Mouse (Mus musculus): ENCODE measurements around the gene Wdtc1.

Wdtc1 gene

DNA sequence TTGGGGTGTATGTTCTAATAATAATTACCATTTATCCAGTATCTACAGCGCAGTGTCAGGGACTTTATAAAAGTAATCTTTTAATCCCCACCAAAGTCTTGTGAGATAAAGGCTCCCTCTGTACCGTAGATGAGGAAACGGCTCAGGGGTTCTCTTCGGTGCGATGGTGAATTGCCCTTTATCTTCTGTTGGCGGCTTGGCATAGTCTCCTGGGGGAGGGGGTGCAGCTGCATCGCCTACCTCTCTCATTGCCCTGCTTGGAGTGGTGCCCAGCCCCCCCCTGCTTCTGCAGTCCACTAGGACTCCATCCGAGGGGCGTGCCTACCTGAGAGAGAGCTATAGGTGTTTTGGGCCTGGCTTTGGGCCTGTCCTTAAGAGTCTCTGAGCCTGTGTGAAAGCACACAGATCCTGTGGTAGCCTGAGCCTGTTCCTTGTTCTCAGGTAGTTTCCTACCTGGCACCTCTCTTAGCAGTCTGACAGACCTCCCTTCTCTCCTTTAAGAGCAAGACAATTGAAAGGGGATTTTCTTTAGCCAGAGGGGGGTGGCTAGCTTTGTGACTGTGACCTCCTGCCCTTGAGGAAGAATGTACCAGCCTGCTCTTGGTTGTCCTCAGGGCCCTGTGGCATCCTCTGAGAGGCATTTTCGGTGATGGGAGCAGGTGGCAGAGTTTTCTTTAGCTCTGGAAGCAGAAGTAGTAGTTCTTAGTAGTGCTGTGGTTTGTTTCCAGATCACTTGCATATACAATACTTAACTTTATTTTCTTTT lies 22.7 kb upstream of the Wdtc1 start:
- DNase-seq (ENCODE audit: low spot score) = no peak

DNA sequence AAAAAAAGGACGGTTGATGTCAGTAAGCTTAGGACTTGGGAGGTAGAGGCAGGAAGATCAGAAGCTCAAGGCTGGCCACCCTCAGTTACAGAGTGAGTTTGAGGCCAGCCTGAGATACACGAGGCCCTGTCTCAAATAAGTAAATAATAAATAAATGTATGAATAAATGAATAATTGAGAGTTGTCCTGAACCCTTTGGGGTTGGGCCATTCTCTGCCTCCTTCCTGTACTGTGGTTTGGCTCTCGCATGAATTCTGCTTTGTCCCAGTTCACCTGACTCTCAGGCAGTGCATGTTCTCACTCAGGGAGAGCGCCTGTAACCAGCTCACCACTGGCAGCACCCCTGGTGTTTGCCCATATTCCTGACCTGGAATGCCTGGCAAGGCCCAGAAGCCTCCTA lies 20.7 kb upstream of the Wdtc1 start:
- DNase-seq (ENCODE audit: low spot score) = no peak

DNA sequence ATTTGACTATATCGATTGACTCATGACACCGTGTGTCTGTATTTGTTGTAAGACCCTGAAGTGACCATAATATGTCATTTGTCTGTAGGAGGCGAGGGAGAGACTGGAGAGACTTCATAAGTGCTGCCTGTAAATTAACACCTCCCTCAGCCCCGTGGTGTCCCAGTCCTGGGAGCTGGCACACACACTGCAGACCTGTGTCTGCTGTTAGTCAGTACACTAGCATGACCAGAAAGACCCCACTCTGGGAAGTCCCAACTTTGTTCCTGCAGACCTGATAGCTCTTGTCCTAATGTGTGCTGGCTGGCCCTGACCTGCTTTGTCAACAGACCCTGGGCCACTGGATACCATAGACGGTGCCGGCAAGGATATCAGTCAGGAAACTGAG lies 19.0 kb upstream of the Wdtc1 start:
- DNase-seq (ENCODE audit: low spot score) = no peak

DNA sequence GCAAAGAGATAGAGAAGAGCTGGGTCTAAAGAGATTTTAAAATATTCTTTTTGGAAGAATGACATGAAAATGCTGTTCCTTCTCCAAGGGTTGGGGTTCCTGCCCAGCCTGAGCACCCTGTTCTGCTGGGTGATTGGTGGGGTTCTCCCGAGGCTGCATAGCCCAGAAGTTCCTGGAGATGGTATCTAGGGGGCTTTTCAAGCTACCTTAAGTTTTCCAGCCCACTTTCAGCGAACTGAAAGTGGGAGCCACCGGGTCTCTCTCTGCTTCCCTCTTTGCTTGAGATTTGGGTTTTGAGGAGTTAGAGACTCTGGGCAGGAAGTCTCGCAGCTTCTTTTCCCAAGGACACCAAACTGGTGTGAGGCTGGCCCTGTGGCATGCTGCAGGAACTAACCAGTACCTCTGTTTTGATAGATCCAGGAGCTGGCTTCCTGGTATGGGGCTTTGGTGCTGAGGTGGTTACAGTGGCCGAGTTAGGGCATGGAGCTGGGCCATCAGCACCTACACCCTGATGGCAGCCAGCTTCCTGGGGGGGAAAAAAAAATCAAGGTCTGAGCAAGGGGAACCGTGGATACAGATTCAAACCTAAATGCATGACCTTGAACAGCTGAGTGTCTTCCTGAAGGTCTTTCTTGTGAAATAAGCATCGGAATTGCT lies 18.5 kb upstream of the Wdtc1 start:
- no peak for DNase-seq (ENCODE audit: low spot score)

DNA sequence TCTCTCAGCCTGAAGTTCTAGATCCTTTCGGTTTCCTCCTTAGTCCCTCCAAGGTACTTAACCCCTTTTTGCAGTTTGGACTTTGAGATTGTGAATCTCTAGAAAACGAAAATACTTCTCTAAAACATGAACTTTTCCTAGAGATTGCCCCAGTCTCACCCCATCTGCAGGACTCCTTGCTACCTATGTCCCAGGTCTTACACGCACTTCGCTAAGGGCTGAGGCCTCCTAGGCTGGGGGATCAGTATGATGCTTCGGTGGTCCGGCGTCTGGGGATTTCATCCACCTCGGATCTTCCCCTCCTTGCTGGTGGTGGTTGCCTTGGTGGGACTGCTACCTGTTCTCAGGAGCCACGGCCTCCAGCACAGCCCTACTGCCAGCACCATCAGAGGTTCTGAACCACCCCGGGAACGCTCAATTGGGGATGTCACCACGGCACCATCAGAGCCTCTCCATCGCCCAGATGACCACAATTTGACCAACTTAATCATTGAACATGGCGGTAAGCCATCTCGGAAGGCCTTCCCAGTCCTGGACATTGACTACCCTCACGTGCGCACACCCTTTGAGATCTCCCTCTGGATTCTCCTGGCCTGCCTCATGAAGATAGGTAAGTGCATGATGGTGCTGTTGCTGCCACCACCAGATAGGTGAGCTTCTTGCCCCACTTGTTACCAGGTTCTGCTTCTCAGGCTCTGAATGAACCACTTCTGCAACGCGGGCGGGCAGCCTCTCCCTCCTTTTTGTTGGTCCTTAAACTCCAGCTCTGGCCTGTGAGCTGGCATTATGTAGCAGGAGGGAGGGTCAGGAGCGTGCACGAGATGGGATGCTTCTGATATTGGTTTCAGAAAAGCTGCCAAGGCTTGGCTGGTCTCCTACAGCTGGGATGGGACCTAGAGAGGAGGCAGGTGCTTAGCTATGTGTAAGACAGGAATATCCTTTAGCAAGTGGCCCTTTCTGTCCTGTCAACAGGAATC lies 17.3 kb upstream of the Wdtc1 start:
- peak; percentile 45 for DNase-seq (ENCODE audit: low spot score)

DNA sequence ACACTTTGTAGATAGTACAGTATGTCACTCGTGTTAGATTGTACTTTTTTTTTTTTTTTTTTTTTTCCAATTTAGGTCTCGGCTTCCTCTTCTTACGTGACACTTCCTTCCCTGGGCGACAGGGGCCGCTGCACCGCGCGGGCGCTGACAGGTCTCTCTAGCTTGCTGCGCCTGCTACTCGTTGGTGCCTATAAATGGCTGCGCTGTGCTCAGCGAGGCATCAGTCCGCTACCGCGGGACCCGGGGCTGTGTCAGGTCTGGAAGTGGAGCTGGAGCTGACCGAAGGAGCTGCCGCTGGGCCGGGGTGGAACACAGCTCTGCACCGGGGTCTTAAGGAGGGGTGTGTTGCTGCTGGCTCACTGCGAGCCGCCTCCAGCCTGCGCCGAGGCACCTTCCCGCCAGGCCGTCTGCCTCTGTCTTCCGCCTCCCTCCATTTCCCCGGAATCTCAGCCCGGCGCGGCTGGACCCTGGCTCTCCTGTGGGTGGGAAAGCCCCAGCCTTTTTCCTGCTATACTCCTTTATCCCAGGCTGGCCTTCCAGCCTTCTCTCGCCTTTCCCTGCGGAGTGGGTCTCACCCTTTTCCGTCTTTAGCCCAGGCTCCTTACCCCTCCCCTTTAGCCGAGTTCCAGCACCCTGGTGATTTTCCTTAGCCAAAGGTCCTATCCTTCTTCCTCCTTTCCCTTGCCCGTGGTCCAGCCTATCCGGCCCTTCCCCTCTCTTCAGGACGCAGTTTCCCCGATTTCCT lies 16.4 kb upstream of the Wdtc1 start, which contains the start of gene Slc9a1:
Gene Slc9a1 (plus strand): TSS at position 154 of the 745 bp plus-strand sequence.
- DNase-seq (ENCODE audit: low spot score) = peak; percentile 97

DNA sequence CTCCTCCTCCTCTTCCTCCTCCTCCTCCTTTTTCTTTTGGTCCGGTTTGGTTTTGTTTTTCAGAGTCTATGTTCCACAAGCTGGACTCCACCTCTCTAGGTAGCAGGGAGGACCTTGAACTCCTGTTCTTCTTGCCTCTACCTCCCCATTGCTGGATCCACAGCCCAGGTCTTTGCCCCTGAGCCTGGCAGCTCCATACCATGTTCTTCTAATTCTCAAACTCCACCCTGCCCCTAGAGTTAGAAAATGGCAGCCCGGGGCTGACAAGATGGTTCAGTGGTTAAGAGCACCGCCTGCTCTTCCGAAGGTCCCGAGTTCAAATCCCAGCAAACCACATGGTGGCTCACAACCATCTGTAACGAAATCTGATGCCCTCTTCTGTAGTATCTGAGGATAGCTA lies 1.4 kb upstream of the Wdtc1 start:
- no peak for DNase-seq (ENCODE audit: low spot score)

DNA sequence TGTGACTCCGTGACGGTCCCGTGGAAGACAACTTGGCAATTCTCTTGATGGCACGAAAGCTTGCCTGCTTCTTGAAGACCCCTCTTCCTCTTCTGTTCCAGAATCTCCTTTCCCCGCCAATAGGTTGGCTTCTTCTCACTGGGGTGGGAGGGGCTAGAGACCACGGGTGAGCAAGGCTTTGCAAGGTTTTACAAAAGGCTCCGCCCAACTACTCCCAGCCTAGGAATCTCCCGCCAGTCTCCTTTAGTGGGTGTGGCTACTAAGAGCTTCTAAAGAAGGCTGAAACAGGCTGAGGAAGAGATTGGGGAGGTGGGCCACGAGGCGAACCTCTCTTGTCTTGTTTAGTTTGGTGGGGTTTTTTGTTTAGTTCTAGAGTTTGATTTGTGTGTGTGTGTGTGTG lies 484 bp downstream of the Wdtc1 start:
- no peak for DNase-seq (ENCODE audit: low spot score)

DNA sequence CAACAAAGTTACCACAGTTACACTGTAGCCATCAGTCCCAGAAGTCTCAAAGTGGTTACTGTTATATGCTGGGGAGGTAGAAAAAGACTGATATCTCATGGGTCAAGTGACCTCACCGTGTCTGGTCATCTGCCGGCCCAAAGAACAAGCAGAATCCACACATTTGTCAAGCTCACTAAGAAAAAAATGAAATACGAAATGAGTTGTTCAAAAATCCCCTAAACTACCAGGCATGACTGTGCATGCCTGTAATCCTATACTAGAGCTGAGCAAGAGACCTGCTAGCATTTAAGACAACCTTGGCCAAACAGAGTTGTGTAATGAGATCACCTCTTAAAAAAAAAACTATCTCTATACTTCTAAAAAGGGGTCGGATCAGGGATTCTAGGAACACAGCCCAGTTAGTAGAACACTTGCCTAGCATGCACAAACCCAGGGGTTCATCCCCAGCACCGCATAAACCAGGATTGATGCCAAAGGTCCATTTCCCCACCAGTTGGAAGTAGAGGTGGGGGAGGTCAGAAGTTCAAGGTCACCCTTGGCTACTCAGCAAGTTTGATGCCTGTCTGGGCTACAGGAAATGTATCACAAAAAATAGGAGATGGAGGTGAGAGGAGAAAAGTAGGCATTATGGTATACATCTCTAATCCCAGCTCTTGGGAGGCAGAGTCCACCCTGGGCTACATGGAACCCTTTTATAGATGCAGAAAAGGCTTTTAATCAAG lies 5.1 kb downstream of the Wdtc1 start:
- DNase-seq (ENCODE audit: low spot score) = no peak

DNA sequence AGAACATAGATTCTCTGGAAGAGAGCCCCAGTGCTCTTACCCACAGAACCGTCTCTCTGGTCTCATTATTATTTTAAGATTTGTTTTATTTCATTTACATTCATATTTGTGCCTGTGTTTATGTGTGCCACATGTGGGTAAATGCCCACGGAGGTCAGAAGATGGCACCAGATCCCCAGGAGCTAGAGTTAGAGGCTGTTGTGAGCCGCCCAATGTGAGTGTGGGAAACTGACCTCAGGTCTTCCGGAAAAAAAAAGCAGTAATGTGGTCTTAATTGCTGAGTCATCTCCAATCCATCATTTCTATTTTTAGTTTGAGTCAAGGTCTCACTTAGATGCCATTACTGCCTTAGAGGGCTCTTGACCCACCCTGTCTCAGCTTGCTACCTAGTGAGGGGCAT lies 5.7 kb downstream of the Wdtc1 start:
- no peak for DNase-seq (ENCODE audit: low spot score)

DNA sequence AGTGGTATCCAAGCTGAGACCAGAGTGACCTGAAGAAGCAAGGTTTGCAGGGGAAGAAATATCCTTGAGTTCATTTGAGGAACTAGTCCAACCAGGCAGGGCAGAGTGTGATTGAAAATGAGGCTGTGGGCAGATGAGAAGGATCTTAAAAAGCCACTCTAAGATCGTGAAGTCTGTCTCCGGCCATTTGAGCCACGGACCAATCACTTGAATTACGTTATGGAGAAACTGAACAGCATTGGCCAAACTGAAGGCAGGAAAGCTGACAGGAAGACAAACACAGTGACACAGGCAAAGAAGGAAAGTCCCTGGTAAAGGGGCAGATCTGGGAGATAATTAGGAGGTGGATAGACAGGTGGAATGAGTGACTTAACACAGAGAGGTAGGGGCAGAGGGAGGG lies 6.7 kb downstream of the Wdtc1 start:
- no peak for DNase-seq (ENCODE audit: low spot score)

DNA sequence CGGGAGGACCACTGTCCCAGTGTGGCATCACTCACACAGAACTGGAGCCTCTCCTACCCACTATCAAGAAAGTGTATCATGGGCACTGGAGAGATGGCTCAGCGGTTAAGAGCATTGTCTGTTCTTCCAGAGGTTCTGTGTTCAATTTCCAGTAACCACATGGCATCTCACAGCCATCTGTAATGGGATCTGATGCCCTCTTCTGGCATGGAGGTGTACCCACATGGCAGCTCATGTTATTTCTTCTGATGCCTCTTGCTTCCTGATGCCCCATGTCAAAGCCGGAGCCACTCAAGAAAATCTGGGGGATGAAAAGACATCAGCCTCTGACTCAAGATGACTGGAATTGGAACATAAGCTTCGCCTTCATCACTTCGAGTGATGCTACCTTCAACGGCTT lies 7.6 kb downstream of the Wdtc1 start:
- DNase-seq (ENCODE audit: low spot score) = no peak

DNA sequence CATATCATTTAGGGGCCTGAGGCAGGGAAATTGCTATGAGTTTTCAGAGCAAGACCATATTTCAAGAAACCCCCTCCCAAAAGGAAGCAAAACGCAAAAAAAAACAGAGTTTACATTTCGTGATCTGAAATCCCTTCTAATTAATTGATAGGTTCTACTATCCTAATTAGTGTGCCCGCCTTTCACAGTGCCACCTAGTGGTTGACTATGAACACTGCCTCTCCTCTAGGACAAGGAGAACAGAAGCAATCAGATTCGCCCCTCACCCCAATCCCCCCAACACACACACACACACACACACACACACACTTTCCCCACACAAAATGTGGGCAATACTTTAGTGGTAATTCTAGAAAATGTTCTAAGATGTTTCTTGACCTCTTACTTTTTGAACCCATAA lies 9.2 kb downstream of the Wdtc1 start:
- DNase-seq (ENCODE audit: low spot score) = peak; percentile 48

DNA sequence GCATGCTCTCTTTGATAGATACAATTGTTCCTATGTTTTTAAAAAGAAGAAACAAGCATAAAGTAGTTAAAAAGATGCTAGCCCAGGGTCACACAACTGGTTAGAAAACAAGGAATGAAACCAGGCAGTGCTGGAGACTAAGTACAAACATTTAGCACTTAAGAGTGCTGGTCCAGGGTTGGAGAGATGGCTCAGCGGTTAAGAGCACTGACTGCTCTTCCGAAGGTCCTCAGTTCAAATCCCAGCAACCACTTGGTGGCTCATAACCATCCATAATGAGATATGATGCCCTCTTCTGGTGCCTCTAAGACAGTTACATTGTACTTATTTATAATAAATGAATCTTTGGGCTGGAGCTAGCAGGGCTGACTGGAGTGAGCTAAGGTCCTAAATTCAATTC lies 13.1 kb downstream of the Wdtc1 start:
- DNase-seq (ENCODE audit: low spot score) = no peak

DNA sequence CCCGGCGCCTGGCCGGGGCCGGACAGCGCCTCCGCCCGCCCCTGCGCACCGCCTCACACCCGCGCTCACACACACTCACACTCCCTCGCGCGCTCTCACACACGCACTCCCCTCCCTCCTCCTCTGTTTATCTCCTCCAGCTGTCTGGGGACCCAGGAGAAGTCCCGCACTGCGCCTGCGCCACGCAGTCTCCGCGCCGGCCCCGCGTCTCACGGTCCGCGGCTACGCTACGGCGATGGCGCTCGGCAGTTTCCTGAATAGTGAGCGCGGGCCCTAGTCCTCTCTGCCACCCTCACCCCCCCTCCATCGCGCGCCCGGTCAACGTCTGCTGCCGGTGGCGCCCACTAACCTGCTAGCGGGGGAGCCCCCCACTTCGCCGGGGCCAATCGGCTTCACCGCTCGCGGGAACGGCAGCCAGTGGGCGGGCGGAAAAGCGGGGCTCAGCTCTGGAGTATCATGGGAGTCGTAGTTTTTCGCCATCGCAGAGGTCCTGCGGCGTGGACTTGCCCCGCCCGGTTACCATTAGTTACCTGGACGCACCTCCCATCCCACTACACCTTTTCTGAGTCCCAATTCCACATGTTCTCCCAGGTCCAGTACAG lies 14.0 kb downstream of the Wdtc1 start:
- peak; percentile 94 for DNase-seq (ENCODE audit: low spot score)

DNA sequence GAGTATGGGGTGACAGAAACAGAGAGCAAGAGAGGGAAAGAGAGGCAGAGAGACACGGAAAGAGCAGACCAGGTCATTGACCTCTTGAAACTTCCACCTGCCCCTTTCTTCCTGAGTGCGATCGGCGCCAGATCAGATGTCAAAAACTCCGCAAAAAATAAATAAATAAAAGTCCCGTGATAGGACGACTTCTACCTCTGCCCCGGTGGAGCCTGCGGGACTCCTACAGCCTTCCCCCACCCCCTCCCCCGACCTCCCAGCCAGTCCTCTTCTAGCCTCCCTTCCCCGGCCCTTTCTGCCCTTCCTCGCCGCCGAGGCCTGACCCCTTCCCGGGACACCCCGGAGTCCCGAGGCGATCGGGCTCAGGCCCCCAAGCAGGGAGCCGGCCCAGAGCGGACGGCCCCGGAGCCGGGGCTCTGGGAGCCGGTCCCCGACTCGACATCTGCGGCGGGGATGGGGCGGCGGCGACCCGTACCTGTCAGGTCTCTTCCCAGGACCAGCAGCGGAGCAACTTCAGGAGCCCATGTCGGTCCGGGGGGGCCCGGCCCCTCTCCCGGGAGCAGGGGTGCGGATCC lies 14.7 kb downstream of the Wdtc1 start:
- DNase-seq (ENCODE audit: low spot score) = peak; percentile 47

DNA sequence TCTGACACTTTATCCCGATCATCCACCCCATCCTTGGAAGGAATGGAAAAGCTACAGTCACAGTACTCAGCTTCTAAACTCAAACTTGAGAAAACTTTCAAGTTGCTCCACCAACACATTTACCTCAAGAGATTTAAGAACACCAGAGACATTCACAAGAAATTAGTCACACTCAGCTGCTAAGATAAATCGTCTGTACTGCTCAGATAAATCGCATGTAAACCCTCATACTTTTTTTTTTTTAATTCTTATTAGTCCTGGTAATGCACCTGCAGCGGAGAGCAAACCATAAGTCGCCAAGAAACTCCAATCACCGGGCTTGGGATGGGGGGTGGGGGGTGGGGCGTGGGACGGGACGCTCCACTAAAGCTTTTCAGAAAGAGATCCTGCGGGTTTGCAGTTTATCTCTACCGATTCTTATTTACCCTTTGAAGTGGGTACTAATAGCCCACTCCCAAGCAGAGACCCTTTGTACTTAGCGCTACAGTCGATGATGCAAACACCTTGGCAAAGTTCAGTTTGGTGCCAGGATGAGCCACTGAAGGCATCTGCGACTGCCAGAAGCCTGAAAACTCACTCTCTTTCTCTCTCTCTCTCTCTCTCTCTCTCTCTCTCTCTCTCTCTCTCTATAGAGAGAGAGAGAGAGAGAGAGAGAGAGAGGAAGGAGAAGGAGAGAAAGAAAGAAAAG lies 15.3 kb downstream of the Wdtc1 start:
- DNase-seq (ENCODE audit: low spot score) = peak; percentile 39

DNA sequence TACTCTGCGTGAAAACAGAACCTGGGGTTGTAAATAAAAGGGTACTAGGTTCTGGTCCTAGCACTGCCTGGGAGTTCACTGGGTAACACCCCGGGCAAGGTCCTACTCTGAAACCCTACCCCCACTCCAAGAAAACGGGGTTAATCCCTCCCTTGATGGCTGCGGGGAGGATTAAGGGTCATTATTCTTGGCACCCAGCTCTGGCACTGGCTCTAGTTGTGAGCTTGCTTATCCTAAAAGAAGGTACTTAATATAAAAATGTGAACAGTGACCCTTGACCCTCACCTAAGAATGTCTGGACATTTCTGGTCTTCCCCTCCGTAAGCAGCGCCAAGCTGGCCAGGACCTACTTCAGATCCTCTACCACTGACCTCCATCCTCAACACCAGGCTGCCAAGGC lies 20.0 kb downstream of the Wdtc1 start:
- no peak for DNase-seq (ENCODE audit: low spot score)

DNA sequence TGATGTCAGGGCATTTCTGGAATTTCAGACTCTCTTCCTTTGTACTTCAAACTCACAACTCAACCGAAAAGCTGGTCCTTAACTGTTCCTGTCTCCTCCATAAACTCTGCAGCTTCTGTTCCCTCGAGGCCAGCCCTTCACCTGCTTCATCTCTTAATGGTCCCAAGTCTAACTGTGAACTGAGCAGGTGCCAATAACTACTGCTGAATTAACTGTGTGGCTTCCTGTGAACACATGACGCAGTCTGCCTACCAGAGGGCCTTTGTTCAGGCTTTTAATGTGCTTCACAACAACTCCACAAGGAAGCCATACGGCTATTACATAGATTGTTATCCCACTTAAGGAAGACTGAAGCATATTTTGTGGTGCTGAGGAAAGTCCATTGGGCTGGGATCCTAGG lies 23.0 kb downstream of the Wdtc1 start:
- no peak for DNase-seq (ENCODE audit: low spot score)

DNA sequence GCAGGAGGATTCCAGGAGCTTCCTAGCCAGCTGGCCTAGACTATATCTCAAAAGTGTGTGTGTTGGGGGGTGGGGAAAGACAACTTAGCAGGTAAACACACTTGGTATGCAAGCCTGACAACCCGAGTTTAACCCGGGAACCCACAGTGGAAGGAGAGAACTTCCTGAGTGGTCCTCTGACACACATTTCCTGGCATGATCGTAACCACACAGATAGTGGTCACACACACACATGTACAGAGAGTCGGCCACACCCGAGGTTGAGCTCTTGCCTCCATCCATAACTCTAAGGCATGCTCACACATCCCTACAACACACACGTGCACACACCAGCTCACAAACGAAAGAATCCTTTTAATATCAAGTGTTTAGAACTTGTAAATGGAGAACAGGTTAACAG lies 25.2 kb downstream of the Wdtc1 start:
- DNase-seq (ENCODE audit: low spot score) = no peak

Data from MN1 (cell line).